Mouse (Mus musculus) embryonic facial prominence, embryonic 12.5 days (tissue): Measurements from ENCODE around the gene Pmel. TPM values are rescaled to one million over a fixed set of nuclear protein-coding genes. Genes with fewer than 3 reads are reported as not detected.
"Not testable (repeated sequence)": the region's sequence is repeated elsewhere in the genome, so short reads cannot be mapped to it uniquely, and the experiment has no call there.

ENCODE experiments used
- ATAC-seq: fragments of 200-750 bp; cut with Nextera tagmentation; 2 replicates; pipeline ENCODE4 v1.8.0; 2017; ENCODE audit not compliant: insufficient number of reproducible peaks, insufficient read depth, low FRiP score, low TSS enrichment
- H3K27ac ChIP-seq: fragments of 300-500 bp; sonication (generic); 2 replicates; pipeline ENCODE4 v1.5.1; 2016; ENCODE audit warnings: mild to moderate bottlenecking
- H3K27me3 ChIP-seq: fragments of 300-500 bp; sonication (generic); 2 replicates; pipeline ENCODE4 v1.6.1; 2016; ENCODE audit warnings: mild to moderate bottlenecking, moderate library complexity
- H3K36me3 ChIP-seq: fragments of 300-500 bp; sonication (generic); 2 replicates; pipeline ENCODE4 v1.6.1; 2016; ENCODE audit warnings: mild to moderate bottlenecking
- H3K4me1 ChIP-seq: fragments of 300-500 bp; sonication (generic); 2 replicates; pipeline ENCODE4 v1.6.1; 2016
- H3K4me2 ChIP-seq: fragments of 300-500 bp; sonication (generic); replicated peaks from 2 replicates; pipeline ENCODE4 v1.6.1; 2016; ENCODE audit warnings: mild to moderate bottlenecking, moderate library complexity
- H3K4me3 ChIP-seq: fragments of 300-500 bp; sonication (generic); 2 replicates; pipeline ENCODE4 v1.5.1; 2016; ENCODE audit warnings: mild to moderate bottlenecking
- H3K9ac ChIP-seq: fragments of 300-500 bp; sonication (generic); 2 replicates; pipeline ENCODE4 v1.6.1; 2016; ENCODE audit warnings: mild to moderate bottlenecking, moderate library complexity
- H3K9me3 ChIP-seq: fragments of 300-500 bp; sonication (generic); 2 replicates; pipeline ENCODE4 v1.6.1; 2016; ENCODE audit warnings: mild to moderate bottlenecking, moderate library complexity
- WGBS: fragments of 180-500 bp; shearing (Covaris S2); methylation state at CpG from one replicate; pipeline ENCODE4 v1.1.7; 2016; 5-methylcytosine and 5-hydroxymethylcytosine counted together
- polyA plus RNA-seq: library from polyadenylated mRNA; unstranded; fragments of >200 nt; fragmentation: Nextera tagmentation; extraction: Ambion mirVana; gene quantifications from 2 replicates; pipeline ENCODE4 v1.2.1, GENCODE M21; 2016

Pmel gene
- polyA plus RNA-seq, 1 experiment from 2014 or later = 48.0 TPM

DNA sequence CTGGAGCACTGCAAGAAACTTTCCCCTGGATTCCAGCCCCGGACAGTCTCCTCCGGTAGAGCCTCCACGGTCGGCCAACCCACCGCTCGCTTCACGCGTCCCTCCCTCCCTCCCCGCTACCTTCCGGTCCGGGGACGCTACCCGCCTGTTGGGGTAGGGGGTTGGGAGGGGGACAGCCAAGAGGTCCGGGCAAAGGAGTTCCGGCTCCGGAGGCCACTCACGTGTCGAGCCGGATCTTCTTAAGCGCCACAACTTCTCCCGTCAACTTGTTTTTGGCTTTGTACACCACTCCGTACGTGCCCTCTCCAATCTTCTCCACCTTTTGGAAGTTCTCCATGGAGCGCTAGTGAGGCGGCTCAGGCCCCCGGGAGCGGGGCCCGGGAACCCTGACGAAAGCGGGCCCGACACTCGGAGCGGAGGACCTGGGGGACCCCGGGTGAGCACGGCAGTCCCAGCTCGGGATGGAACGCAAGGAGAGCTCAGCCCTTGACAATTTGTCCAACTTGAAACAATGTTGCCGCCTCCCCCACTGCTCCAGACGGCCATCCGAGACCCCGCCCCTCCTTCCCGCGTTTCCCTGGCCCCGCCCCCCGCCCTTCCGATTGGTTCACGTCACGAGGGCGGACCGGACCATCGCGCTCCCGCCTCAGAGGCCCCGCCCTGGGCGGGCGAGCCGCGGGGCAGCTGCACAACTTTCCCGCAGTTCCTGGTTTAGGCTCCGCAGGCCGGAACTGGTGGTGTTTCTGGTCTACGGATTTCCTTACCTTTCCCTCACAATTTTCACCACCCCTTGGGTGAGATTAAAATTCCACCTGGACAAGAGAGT is 709 bp downstream of the Pmel start, which contains the start of gene Cdk2:
Gene Cdk2, minus strand, starts transcription at position 541 of the 826 bp plus-strand sequence.
- Histone ChIP-seq H3K27me3 (no peaks in the 10 kb centered on the region), H3K27ac (peak within 1 kb of the TSS; percentile 97), H3K4me2 (peak within 1 kb of the TSS; percentile 79), H3K4me1 (peaks cover 26% of the 10 kb centered on the region; the same call in 1 of the 2 replicates), H3K4me3 (peak within 1 kb of the TSS; percentile 83), H3K36me3 (peaks cover 33% of the 10 kb centered on the region), H3K9ac (peak within 1 kb of the TSS; percentile 88), H3K9me3 (no peaks in the 10 kb centered on the region)
- ATAC-seq = peak; percentile 80
- WGBS = under 1% methylated on average over 60 of the region's 62 CpGs

DNA sequence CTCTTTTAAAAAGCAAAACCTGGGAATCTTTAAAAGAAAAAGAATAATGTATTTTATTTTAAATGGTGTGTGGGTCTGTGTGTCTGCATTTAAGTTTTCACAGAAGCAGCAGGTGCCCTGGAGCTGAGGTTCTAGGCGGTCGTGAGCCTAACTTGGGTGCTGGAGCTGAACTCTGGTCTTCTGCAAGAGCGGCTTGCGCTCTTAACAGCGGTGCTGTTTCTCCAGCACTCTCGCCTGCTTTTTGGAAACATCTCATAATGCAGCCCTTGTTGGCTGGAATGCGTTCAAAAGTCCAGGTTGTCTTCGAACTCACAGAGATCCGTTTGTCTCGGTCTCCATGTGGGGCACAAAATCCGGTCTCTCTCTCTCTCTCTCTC is 1.3 kb downstream of the Pmel start:
- Histone ChIP-seq H3K9ac (peak overlapping the region; percentile 88), H3K9me3 (no peaks in the 10 kb centered on the region), H3K27ac (peak overlapping the region; percentile 97), H3K36me3 (peaks cover 27% of the 10 kb centered on the region), H3K4me2 (peak overlapping the region; percentile 79), H3K27me3 (no peaks in the 10 kb centered on the region), H3K4me3 (peak overlapping the region; percentile 83), H3K4me1 (peaks cover 26% of the 10 kb centered on the region; the same call in 1 of the 2 replicates)
- WGBS = 7% methylated on average over 11 of the region's 11 CpGs
- no peak for ATAC-seq

DNA sequence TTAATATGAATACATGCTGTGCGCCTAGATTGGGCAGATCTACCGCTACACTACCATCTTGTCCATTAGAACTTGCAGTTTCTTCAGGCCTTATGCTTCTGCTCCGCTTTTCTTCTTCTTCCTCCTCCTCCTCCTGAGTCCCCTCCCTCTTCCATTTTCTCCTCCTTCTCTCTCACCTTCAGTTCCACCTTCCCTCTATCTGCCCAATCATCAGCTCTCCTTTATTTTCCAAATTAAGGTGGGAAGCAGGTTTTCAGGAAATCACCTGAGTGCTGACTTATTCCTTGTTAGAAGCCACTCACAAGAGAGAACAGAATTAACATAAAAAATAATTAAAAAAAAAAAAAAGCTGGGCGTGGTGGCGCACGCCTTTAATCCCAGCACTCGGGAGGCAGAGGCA is 7.3 kb downstream of the Pmel start:
- not testable (repeated sequence) for H3K27me3 ChIP-seq, H3K4me3 ChIP-seq, H3K4me1 ChIP-seq, ATAC-seq, H3K27ac ChIP-seq, H3K4me2 ChIP-seq, H3K9me3 ChIP-seq, H3K36me3 ChIP-seq, H3K9ac ChIP-seq
- WGBS = 93% methylated on average over 7 of the region's 7 CpGs

DNA sequence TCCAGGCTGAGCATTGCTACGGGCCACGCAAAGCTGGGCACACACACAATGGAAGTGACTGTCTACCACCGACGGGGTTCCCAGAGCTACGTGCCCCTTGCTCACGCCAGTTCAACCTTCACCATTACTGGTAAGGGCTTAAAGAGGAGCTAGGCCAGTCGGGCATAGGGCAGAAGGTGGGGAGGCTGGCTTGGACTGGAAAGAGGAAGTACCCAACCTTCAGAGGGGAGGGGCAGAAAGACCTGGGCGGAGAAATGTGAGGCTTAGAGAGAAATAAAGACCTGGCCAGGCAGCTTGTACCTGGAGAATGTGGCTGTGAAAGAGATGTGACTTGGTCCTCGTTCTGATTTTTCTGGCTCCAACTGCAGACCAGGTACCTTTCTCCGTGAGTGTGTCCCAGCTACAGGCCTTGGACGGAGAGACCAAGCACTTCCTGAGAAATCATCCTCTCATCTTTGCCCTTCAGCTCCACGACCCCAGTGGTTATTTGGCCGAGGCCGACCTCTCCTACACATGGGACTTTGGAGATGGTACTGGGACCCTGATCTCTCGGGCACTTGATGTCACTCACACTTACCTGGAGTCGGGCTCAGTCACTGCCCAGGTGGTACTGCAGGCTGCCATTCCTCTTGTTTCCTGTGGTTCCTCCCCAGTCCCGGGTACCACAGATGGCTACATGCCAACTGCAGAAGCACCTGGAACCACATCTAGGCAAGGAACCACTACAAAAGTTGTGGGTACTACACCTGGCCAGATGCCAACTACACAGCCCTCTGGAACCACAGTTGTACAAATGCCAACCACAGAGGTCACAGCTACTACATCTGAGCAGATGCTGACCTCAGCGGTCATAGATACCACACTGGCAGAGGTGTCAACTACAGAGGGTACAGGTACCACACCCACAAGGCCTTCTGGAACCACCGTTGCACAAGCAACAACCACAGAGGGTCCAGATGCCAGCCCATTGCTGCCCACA is 11.9 kb downstream of the Pmel start:
- Histone ChIP-seq H3K27me3 (no peaks in the 10 kb centered on the region), H3K27ac (no peak overlapping the region), H3K9me3 (no peaks in the 10 kb centered on the region), H3K4me1 (no peaks in the 10 kb centered on the region), H3K9ac (no peak overlapping the region), H3K4me2 (no peak overlapping the region), H3K36me3 (no peaks in the 10 kb centered on the region), H3K4me3 (no peak overlapping the region)
- WGBS = 87% methylated on average over 19 of the region's 19 CpGs
- ATAC-seq = no peak

DNA sequence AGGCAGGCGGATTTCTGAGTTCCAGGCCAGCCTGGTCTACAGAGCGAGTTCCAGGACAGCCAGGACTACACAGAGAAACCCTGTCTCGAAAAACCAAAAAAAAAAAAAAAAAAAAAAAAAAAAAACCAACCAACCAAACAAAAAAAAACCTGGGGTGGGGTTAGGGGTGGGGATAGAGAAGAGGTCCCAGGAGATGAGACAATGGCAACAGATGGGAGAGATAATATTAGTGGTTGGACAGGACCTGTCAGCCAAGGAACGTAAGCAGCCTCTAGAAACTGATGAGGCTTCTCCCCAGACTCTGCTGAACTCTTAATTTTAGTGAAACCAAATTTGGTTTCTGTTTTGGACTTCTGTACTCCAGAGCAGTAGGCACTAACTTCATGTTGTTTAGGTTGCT is 21.5 kb downstream of the Pmel start:
- H3K27ac ChIP-seq, H3K9ac ChIP-seq, H3K4me3 ChIP-seq, ATAC-seq, H3K4me2 ChIP-seq, H3K4me1 ChIP-seq, H3K9me3 ChIP-seq, H3K36me3 ChIP-seq, H3K27me3 ChIP-seq: not testable (repeated sequence)
- 75% methylated on average over 3 of the region's 4 CpGs for WGBS

DNA sequence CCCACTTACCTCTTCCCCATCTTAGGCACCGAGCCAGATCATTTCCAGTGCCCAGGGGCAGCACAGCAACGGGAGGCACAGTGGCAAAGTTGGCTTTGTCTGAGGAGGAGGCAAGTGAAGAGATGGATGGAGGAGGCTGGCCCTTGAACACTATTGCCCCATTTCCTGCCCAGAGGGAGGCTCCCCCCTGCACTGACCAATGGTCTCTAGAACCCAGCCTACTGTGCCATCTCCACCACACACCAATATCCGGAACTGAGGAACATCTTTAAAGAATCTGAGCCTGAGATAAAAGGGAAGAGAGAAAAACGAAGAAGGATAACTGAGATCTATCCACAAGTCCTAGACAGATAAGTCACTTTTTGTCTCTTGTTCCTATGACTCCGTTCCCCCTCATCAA is 24.1 kb downstream of the Pmel start:
- H3K9ac ChIP-seq = no peak overlapping the region
- ATAC-seq = no peak
- H3K36me3 ChIP-seq = no peaks in the 10 kb centered on the region
- H3K4me1 ChIP-seq = no peaks in the 10 kb centered on the region
- H3K27me3 ChIP-seq = no peaks in the 10 kb centered on the region
- no peak overlapping the region for H3K4me2 ChIP-seq
- H3K9me3 ChIP-seq = no peaks in the 10 kb centered on the region
- 84% methylated on average over 5 of the region's 5 CpGs for WGBS
- no peak overlapping the region for H3K4me3 ChIP-seq
- no peak overlapping the region for H3K27ac ChIP-seq

DNA sequence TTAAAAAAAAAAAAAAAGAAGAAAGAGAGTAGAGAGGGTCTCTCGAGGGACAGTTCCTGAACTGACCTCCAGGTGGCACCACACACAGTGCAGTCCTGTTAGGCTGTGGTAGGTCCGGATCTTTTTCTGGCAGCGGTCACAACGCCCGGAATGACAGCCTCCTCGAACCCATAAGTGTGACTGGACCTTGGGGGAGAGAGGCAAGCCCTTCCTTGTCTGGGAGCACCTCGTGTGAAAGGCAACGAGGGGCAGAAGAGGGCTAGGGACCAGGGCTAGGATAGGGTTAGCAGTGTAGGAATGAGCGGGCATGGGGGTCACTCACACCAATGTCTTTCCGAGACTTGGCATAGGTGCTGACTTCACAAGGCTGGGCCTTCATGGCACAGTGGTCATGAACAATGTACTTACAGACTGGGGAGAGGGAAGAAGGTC is 27.0 kb downstream of the Pmel start:
- H3K27me3 ChIP-seq = no peaks in the 10 kb centered on the region
- WGBS = 18% methylated on average over 10 of the region's 10 CpGs
- H3K9ac ChIP-seq = no peak overlapping the region
- 0 out of 2 replicates have a peak overlapping the region, but pooled peaks have one; percentile 19 for H3K4me2 ChIP-seq
- H3K36me3 ChIP-seq = no peaks in the 10 kb centered on the region
- ATAC-seq = peak; percentile 64; the same call in 1 of the 2 replicates
- no peaks in the 10 kb centered on the region for H3K9me3 ChIP-seq
- H3K27ac ChIP-seq = no peak overlapping the region
- no peaks in the 10 kb centered on the region for H3K4me1 ChIP-seq
- H3K4me3 ChIP-seq = no peak overlapping the region

DNA sequence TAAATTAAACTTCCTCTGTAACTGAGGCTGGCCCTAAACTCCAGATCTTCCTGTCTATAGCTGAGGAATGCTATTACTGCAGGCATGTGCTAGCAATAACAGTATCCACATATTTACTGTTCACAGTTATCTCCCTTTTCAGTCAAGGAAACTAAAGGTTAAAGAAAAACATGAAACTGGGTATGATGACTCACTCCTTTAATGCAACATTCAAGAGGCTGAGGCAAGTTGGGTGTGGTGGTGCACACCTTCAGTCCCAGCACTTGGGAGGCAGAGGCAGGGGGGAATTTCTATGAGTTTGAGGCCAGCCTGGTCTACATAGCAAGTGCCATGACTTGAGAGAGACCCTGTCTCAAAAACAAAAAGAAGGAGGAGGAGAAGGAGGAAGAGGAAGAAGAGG is 28.0 kb downstream of the Pmel start:
- Histone ChIP-seq H3K4me1 (peaks cover under 1% of the 10 kb centered on the region; the same call in 1 of the 2 replicates), H3K4me3 (no peak overlapping the region), H3K4me2 (no peak overlapping the region), H3K36me3 (no peaks in the 10 kb centered on the region), H3K9ac (no peak overlapping the region), H3K27me3 (no peaks in the 10 kb centered on the region), H3K9me3 (no peaks in the 10 kb centered on the region), H3K27ac (no peak overlapping the region)
- no peak for ATAC-seq

DNA sequence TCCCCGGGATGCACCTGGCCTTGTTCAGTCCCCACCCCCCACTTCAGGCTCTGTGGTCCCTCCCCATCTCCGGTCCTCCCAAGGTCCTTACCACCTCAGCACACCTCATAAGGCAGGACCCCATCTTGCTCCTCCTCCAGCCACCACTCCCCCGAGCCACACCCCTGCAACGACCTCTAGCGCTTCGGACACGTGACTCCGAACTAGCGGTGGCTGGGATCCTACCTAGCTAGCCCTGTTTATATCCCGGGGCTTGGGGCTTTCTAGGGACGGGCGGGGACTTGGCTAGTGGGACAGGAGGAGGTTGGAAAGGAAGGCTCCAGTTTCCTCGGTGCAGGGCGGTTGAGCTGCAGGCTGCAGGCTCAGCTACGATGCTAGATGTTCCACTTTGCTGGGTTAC is 33.4 kb downstream of the Pmel start:
- peak overlapping the region; percentile 30; the same call in 1 of the 2 replicates for H3K9ac ChIP-seq
- H3K4me3 ChIP-seq = peak overlapping the region; percentile 19; the same call in 1 of the 2 replicates
- H3K27ac ChIP-seq = no peak overlapping the region
- peaks cover 8% of the 10 kb centered on the region; the same call in 1 of the 2 replicates for H3K4me1 ChIP-seq
- no peaks in the 10 kb centered on the region for H3K36me3 ChIP-seq
- WGBS = 3% methylated on average over 15 of the region's 15 CpGs
- ATAC-seq = 0 out of 2 replicates have a peak, but pooled peaks have one; percentile 19
- peaks cover under 1% of the 10 kb centered on the region; the same call in 1 of the 2 replicates for H3K27me3 ChIP-seq
- H3K4me2 ChIP-seq = peak overlapping the region; percentile 48
- no peaks in the 10 kb centered on the region for H3K9me3 ChIP-seq

DNA sequence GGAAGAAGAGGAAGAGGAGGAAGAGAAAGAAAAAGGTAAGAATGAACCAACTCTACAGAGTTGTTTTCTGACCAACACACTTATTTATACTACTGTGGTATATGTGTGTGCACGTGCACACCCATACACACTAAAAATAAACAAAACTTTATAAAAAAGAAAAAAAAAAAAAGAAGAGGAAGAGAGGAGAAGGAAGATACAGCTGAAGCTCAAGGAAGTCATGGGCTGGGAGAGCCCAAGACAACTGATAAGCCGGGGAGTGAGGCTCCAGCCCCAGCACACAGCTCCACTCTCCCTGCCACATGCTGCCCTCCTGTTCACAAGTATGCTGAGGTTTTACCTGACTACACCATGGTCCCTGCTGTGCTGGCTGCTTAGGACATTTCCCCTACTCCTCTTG is 36.3 kb downstream of the Pmel start:
- peaks cover 25% of the 10 kb centered on the region for H3K4me1 ChIP-seq
- no peaks in the 10 kb centered on the region for H3K9me3 ChIP-seq
- WGBS = 81% methylated on average over 2 of the region's 2 CpGs
- no peak for ATAC-seq
- no peak overlapping the region for H3K4me3 ChIP-seq
- no peak overlapping the region for H3K4me2 ChIP-seq
- no peaks in the 10 kb centered on the region for H3K36me3 ChIP-seq
- H3K9ac ChIP-seq = no peak overlapping the region
- H3K27ac ChIP-seq = no peak overlapping the region
- H3K27me3 ChIP-seq = peaks cover 4% of the 10 kb centered on the region

DNA sequence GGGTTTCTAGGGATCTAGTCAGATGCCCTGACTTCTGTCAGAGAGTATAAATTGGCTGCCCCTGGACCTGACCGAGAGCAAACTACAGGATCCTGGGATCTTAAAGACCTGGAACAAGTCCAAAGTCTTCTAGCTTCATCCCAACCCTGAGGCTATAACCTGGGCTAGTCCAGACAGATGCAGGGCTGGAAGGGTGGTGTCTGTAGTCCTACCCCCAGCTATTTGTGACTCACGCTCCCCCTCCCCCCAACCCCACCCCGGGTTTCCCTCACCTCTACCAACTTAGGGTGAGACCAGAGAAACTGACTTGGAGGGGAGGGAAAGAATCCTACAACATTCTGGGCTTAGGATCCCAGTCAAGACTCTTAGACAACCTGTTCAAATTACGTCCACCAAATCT is 38.6 kb downstream of the Pmel start:
- H3K4me1 ChIP-seq = peaks cover 20% of the 10 kb centered on the region
- no peak overlapping the region for H3K27ac ChIP-seq
- H3K9me3 ChIP-seq = no peaks in the 10 kb centered on the region
- ATAC-seq = no peak
- peak overlapping the region; percentile 89; the same call in 1 of the 2 replicates for H3K4me2 ChIP-seq
- H3K36me3 ChIP-seq = no peaks in the 10 kb centered on the region
- 37% methylated on average over 4 of the region's 4 CpGs for WGBS
- peak overlapping the region; percentile 62; the same call in 1 of the 2 replicates for H3K4me3 ChIP-seq
- H3K27me3 ChIP-seq = peaks cover 4% of the 10 kb centered on the region
- no peak overlapping the region for H3K9ac ChIP-seq
